Mouse (Mus musculus) stomach, postnatal 0 days (tissue): ENCODE data around the gene Klrb1b.
"Not testable (repeated sequence)": the region's sequence is repeated elsewhere in the genome, so short reads cannot be mapped to it uniquely, and the experiment has no call there.

Experiments
- CTCF ChIP-seq: IDR thresholded peaks from 2 replicates; pipeline ENCODE4 v1.5.1; 2016; ENCODE audit warnings: antibody characterized with exemption, low read depth, mild to moderate bottlenecking, moderate library complexity
- EP300 ChIP-seq: optimal IDR thresholded peaks from 2 replicates; pipeline ENCODE3; 2016; ENCODE audit warnings: antibody characterized with exemption

- not testable (repeated sequence) for TF ChIP-seq CTCF, EP300
Observed at GRCm38 (mm10) chr6:128800696-128801095, 25.4 kb downstream of the Klrb1b start.
